Mouse (Mus musculus) heart, embryonic 10.5 days (tissue): ENCODE measurements around the gene Csnk1g1. TPM values are rescaled to one million over a fixed set of nuclear protein-coding genes. Genes with fewer than 3 reads are reported as not detected.
A peak's percentile ranks its signal among the peaks of the same experiment; 100 is the strongest.

Experiments used
- DNase-seq: peaks from one replicate; pipeline ENCODE4 v3.0.0-alpha.2; 2017; ENCODE audit warnings: low spot score
- H3K27ac ChIP-seq: fragments of 300-500 bp; sonication (generic); 2 replicates; pipeline ENCODE4 v1.5.1; 2016; ENCODE audit warnings: mild to moderate bottlenecking
- H3K27me3 ChIP-seq: fragments of 300-500 bp; sonication (generic); 2 replicates; pipeline ENCODE4 v1.6.1; 2016; ENCODE audit warnings: mild to moderate bottlenecking; ENCODE audit not compliant: poor library complexity, insufficient read depth, severe bottlenecking
- H3K36me3 ChIP-seq: fragments of 300-500 bp; sonication (generic); 2 replicates; pipeline ENCODE4 v1.6.1; 2016; ENCODE audit warnings: mild to moderate bottlenecking, moderate library complexity
- H3K4me1 ChIP-seq: fragments of 300-500 bp; sonication (generic); 2 replicates; pipeline ENCODE4 v1.6.1; 2016; ENCODE audit warnings: mild to moderate bottlenecking
- H3K4me3 ChIP-seq: fragments of 300-500 bp; sonication (generic); 2 replicates; pipeline ENCODE4 v1.5.1; 2016; ENCODE audit warnings: mild to moderate bottlenecking, moderate library complexity
- H3K9me3 ChIP-seq: fragments of 300-500 bp; sonication (generic); 2 replicates; pipeline ENCODE4 v1.6.1; 2016; ENCODE audit warnings: mild to moderate bottlenecking, moderate library complexity
- WGBS: fragments of 180-500 bp; shearing (Covaris S2); methylation state at CpG from one replicate; pipeline ENCODE4 v1.1.7; 2016; 5-methylcytosine and 5-hydroxymethylcytosine counted together
- polyA plus RNA-seq: library from polyadenylated mRNA; unstranded; fragments of >200 nt; fragmentation: Nextera tagmentation; extraction: Ambion mirVana; gene quantifications from 2 replicates; pipeline ENCODE4 v1.2.1, GENCODE M21; 2016

Csnk1g1 gene
- polyA plus RNA-seq, 1 experiment from 2014 or later, result 14.9 TPM

DNA sequence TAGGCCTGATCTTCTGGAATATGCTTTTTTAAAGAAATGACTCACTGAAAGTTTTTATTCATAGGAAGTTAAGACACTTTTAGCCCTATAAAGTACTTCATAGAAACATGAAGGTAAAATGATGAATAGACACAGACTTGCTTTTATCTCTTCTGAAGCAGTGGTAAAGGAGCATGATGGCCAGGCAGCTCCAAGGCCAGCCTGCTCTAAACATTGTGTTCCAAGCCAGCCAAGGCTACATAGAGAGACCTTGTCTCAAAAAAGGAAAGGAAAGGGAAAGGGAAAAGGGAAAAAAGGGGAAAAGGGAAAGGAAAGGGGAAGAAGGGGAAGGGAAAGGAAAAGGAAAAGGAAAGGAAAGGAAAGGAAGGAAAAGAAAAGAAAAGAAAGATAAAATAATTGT, 111.9 kb downstream of the Csnk1g1 start:
- Histone ChIP-seq H3K27ac (no peak overlapping the region), H3K36me3 (peaks cover 23% of the 10 kb centered on the region), H3K4me3 (no peak overlapping the region), H3K9me3 (no peaks in the 10 kb centered on the region), H3K4me1 (no peaks in the 10 kb centered on the region), H3K27me3 (no peaks in the 10 kb centered on the region)
- no peak for DNase-seq

GRCm38 (mm10) chr9:66038082-66038481, 129.4 kb downstream of the Csnk1g1 start:
- no peak overlapping the region for H3K4me3 ChIP-seq
- 81% methylated on average over 4 of the region's 4 CpGs for WGBS
- no peaks in the 10 kb centered on the region for H3K27me3 ChIP-seq
- 0 out of 2 replicates have a peak, but pooled peaks cover 3% of the 10 kb centered on the region for H3K4me1 ChIP-seq
- peaks cover 48% of the 10 kb centered on the region for H3K36me3 ChIP-seq
- peak; percentile 13 for DNase-seq
- no peaks in the 10 kb centered on the region for H3K9me3 ChIP-seq
- H3K27ac ChIP-seq, result no peak overlapping the region

DNA sequence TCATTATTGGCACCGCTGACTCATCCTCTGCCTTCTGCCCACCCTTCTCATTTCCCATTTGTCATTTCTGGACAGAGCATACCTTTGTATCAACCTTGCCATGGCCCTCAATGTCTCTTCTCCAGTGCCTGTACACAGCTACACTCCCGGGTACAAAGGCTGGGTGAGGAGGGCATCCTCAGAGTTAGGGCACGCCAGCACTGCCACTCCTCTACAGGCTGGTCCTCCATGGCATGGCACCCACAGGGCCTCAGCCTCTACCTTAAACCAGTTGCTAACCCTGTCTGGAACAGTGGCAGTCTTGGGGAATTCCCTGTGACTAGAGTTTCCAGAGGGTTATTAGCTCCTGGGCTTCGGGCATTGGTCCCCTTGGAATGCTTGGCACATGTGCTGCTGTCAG, 129.9 kb downstream of the Csnk1g1 start:
- 91% methylated on average over 4 of the region's 4 CpGs for WGBS
- Histone ChIP-seq H3K27me3 (no peaks in the 10 kb centered on the region), H3K4me1 (0 out of 2 replicates have a peak, but pooled peaks cover 3% of the 10 kb centered on the region), H3K9me3 (no peaks in the 10 kb centered on the region), H3K27ac (no peak overlapping the region), H3K36me3 (peaks cover 48% of the 10 kb centered on the region), H3K4me3 (no peak overlapping the region)
- DNase-seq, result peak; percentile 65

- peaks cover 44% of the 10 kb centered on the region for H3K36me3 ChIP-seq
- 0 out of 2 replicates have a peak, but pooled peaks cover 3% of the 10 kb centered on the region for H3K4me1 ChIP-seq
- H3K27ac ChIP-seq, result no peak overlapping the region
- no peaks in the 10 kb centered on the region for H3K9me3 ChIP-seq
- 77% methylated on average over 4 of the region's 4 CpGs for WGBS
- H3K4me3 ChIP-seq, result no peak overlapping the region
- H3K27me3 ChIP-seq, result no peaks in the 10 kb centered on the region
- DNase-seq, result peak; percentile 56
Measured at GRCm38 (mm10) chr9:66039290-66039689, 130.6 kb downstream of the Csnk1g1 start.

- 77% methylated on average over 3 of the region's 3 CpGs for WGBS
- Histone ChIP-seq H3K36me3 (peaks cover 39% of the 10 kb centered on the region), H3K4me1 (0 out of 2 replicates have a peak, but pooled peaks cover 3% of the 10 kb centered on the region), H3K27ac (no peak overlapping the region), H3K4me3 (no peak overlapping the region), H3K27me3 (no peaks in the 10 kb centered on the region), H3K9me3 (no peaks in the 10 kb centered on the region)
- peak; percentile 42 for DNase-seq
Measured at GRCm38 (mm10) chr9:66040801-66041200, 132.1 kb downstream of the Csnk1g1 start.

GRCm38 (mm10) chr9:66042331-66042730, 133.6 kb downstream of the Csnk1g1 start:
- Histone ChIP-seq H3K27me3 (no peaks in the 10 kb centered on the region), H3K4me3 (no peak overlapping the region), H3K27ac (no peak overlapping the region), H3K9me3 (no peaks in the 10 kb centered on the region), H3K36me3 (peaks cover 29% of the 10 kb centered on the region), H3K4me1 (0 out of 2 replicates have a peak, but pooled peaks cover 3% of the 10 kb centered on the region)
- 67% methylated on average over 4 of the region's 4 CpGs for WGBS
- peak; percentile 68 for DNase-seq

GRCm38 (mm10) chr9:66043241-66043640, 134.5 kb downstream of the Csnk1g1 start:
- DNase-seq, result peak; percentile 68
- WGBS, result 94% methylated on average over 3 of the region's 3 CpGs

GRCm38 (mm10) chr9:66049931-66050601, 141.3 kb downstream of the Csnk1g1 start:
- 66% methylated on average over 6 of the region's 6 CpGs for WGBS
- peak; percentile 3 for DNase-seq
- H3K27ac ChIP-seq, result no peak overlapping the region

More at GRCm38 (mm10) chr9:66043241-66043640, 134.5 kb downstream of the Csnk1g1 start:
- H3K27ac ChIP-seq, result no peak overlapping the region
- H3K36me3 ChIP-seq, result peaks cover 22% of the 10 kb centered on the region
- no peaks in the 10 kb centered on the region for H3K9me3 ChIP-seq
- 0 out of 2 replicates have a peak, but pooled peaks cover 3% of the 10 kb centered on the region for H3K4me1 ChIP-seq
- H3K4me3 ChIP-seq, result no peak overlapping the region
- no peaks in the 10 kb centered on the region for H3K27me3 ChIP-seq

DNA sequence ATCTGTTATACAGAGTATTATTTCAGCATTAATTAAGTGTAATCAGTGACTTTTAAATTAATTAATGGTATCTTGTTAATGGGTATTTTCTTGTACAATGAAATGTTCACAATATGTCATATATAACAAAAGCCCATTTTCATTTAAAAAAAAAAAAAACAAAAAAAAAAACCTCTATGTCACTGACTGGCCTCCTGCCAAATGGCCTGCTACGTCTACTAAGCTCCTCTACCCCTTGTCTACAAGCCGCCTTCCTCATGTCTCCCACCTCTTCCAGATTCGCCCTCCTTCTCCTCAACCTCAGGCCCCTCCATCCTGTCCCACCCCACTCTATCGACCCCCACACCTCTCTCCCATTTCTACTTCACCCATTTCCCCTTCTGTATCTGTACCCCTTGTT, 142.8 kb downstream of the Csnk1g1 start:
- Histone ChIP-seq H3K36me3 (no peaks in the 10 kb centered on the region), H3K4me1 (no peaks in the 10 kb centered on the region; the same call in 1 of the 2 replicates), H3K9me3 (no peaks in the 10 kb centered on the region), H3K27ac (no peak overlapping the region), H3K4me3 (no peak overlapping the region), H3K27me3 (no peaks in the 10 kb centered on the region)
- 72% methylated on average over 4 of the region's 4 CpGs for WGBS
- DNase-seq, result peak; percentile 13

More at GRCm38 (mm10) chr9:66049931-66050601, 141.3 kb downstream of the Csnk1g1 start:
- H3K4me3 ChIP-seq, result no peak overlapping the region
- H3K36me3 ChIP-seq, result no peaks in the 10 kb centered on the region
- no peaks in the 10 kb centered on the region for H3K27me3 ChIP-seq
- H3K9me3 ChIP-seq, result no peaks in the 10 kb centered on the region
- H3K4me1 ChIP-seq, result no peaks in the 10 kb centered on the region; the same call in 1 of the 2 replicates

GRCm38 (mm10) chr9:66052731-66053130, 144.0 kb downstream of the Csnk1g1 start:
- Histone ChIP-seq H3K27ac (no peak overlapping the region), H3K27me3 (no peaks in the 10 kb centered on the region), H3K4me1 (no peaks in the 10 kb centered on the region; the same call in 1 of the 2 replicates), H3K4me3 (no peak overlapping the region), H3K36me3 (no peaks in the 10 kb centered on the region), H3K9me3 (no peaks in the 10 kb centered on the region)
- DNase-seq, result no peak
- WGBS, result 93% methylated on average over 1 of the region's 1 CpGs

GRCm38 (mm10) chr9:66053620-66054019, 144.9 kb downstream of the Csnk1g1 start:
- no peak for DNase-seq
- WGBS, result 29% methylated on average over 1 of the region's 1 CpGs
- Histone ChIP-seq H3K36me3 (no peaks in the 10 kb centered on the region), H3K4me3 (no peak overlapping the region), H3K27me3 (no peaks in the 10 kb centered on the region), H3K27ac (no peak overlapping the region), H3K4me1 (no peaks in the 10 kb centered on the region; the same call in 1 of the 2 replicates), H3K9me3 (no peaks in the 10 kb centered on the region)

GRCm38 (mm10) chr9:66059583-66060307, 151.0 kb downstream of the Csnk1g1 start, which contains the start of gene Ppib:
Gene Ppib (plus strand): TSS chr9:66060222.
- Histone ChIP-seq H3K4me3 (peak within 1 kb of the TSS; percentile 85), H3K27me3 (no peaks in the 10 kb centered on the region), H3K27ac (peak within 1 kb of the TSS; percentile 93), H3K4me1 (peaks cover 23% of the 10 kb centered on the region), H3K36me3 (peaks cover 26% of the 10 kb centered on the region), H3K9me3 (no peaks in the 10 kb centered on the region)
- peak; percentile 99 for DNase-seq
- 1% methylated on average over 51 of the region's 51 CpGs for WGBS

- peak overlapping the region; percentile 85 for H3K4me3 ChIP-seq
- H3K9me3 ChIP-seq, result no peaks in the 10 kb centered on the region
- H3K27ac ChIP-seq, result peak overlapping the region; percentile 93
- peaks cover 30% of the 10 kb centered on the region for H3K36me3 ChIP-seq
- under 1% methylated on average over 20 of the region's 20 CpGs for WGBS
- H3K27me3 ChIP-seq, result no peaks in the 10 kb centered on the region
- DNase-seq, result no peak
- peaks cover 23% of the 10 kb centered on the region for H3K4me1 ChIP-seq
Measured at GRCm38 (mm10) chr9:66060308-66060647, 151.6 kb downstream of the Csnk1g1 start.
